Mouse (Mus musculus) MEL (cell line): Measurements from ENCODE around the gene Stat4.
A peak's percentile ranks its signal among the peaks of the same experiment; 100 is the strongest.

Experiments used
- CTCF ChIP-seq, 3 experiments: IDR thresholded peaks in 2 of 3; conservative IDR thresholded peaks in 1 of 3; 2 replicates each; pipeline ENCODE4 v1.5.1; 2011 to 2012; ENCODE audit warnings: low read length in 3 of 3, low read depth in 2 of 3, mild to moderate bottlenecking in 2 of 3, improper control_type of control experiment in 1 of 3, inconsistent platforms in 1 of 3, mixed read lengths in 1 of 3, moderate library complexity in 1 of 3; ENCODE audit not compliant: control insufficient read depth in 1 of 3, insufficient read depth in 1 of 3, poor library complexity in 1 of 3, severe bottlenecking in 1 of 3
- GATA1 ChIP-seq: IDR thresholded peaks from 2 replicates; pipeline ENCODE4 v1.6.1; 2011; ENCODE audit warnings: low read depth, low read length, improper control_type of control experiment
- MAZ ChIP-seq: IDR thresholded peaks from 2 replicates; pipeline ENCODE4 v1.6.1; 2012; ENCODE audit warnings: low read depth, mild to moderate bottlenecking, inconsistent platforms, low read length, improper control_type of control experiment
- MXI1 ChIP-seq: IDR thresholded peaks from 2 replicates; pipeline ENCODE4 v1.6.1; 2011; ENCODE audit warnings: mild to moderate bottlenecking, low read depth, low read length, improper control_type of control experiment
- POLR2AphosphoS2 ChIP-seq: IDR thresholded peaks from 2 replicates; pipeline ENCODE4 v1.6.1; 2011; ENCODE audit warnings: low read length, improper control_type of control experiment
- USF1 ChIP-seq: IDR thresholded peaks from 2 replicates; pipeline ENCODE4 v1.6.1; 2014; ENCODE audit warnings: low read depth, mild to moderate bottlenecking, inconsistent platforms, low read length, improper control_type of control experiment, moderate library complexity

DNA sequence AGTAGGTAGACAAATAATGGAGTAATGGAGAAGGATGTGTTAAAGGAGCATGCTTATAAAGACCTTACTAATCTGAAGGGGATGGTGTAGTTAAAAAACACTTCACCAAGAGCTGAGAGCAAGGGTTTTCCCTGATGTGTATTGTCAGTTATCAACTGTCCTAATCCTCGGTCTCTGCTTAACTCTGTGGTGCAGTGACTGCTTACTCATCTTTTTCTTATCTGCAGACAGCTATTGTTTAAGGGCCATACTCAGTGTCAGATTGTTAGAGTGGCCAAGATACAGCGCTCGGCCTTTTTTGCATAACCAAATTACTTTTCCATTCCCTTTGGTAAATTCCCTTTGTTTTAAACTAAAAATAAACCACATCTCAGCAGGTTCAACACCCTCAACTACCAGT, 79.7 kb downstream of the Stat4 start:
- no peak for TF ChIP-seq CTCF (IDR thresholded peaks at IDR 0.05 in 2 of 3, conservative IDR thresholded peaks at IDR 0.05 in 1 of 3; ENCODE audit: control insufficient read depth in 1 of 3, insufficient read depth in 1 of 3, low read depth in 2 of 3, low read length in 3 of 3, poor library complexity in 1 of 3, severe bottlenecking in 1 of 3)
- no peak for TF ChIP-seq MAZ
- TF ChIP-seq MXI1, result no peak
- TF ChIP-seq POLR2AphosphoS2, result no peak
- no peak for TF ChIP-seq USF1
- 0 out of 2 replicates have a peak, but pooled peaks have one; percentile 11 for TF ChIP-seq GATA1
